Mouse (Mus musculus) lung, adult 2 months (tissue): ENCODE results near the gene Hoxc13.

Experiments used
- CTCF ChIP-seq: fragments of 200-500 bp; IDR thresholded peaks from 2 replicates; pipeline ENCODE4 v1.5.1; 2011; ENCODE audit warnings: mild to moderate bottlenecking, low read length, control low read depth; ENCODE audit not compliant: insufficient read depth
- POLR2A ChIP-seq: fragments of 200-500 bp; IDR thresholded peaks from 2 replicates; pipeline ENCODE4 v1.6.1; 2011; ENCODE audit warnings: low read depth, mild to moderate bottlenecking, control low read depth, low read length, borderline replicate concordance; ENCODE audit errors: extremely low read depth

GRCm38 (mm10) chr15:102917972-102918572, 2.8 kb upstream of the Hoxc13 start:
- TF ChIP-seq CTCF (no peak), POLR2A (no peak)
